Comparison of ENCODE assay signal across 16 mouse cellular contexts in the genomic region with DNA sequence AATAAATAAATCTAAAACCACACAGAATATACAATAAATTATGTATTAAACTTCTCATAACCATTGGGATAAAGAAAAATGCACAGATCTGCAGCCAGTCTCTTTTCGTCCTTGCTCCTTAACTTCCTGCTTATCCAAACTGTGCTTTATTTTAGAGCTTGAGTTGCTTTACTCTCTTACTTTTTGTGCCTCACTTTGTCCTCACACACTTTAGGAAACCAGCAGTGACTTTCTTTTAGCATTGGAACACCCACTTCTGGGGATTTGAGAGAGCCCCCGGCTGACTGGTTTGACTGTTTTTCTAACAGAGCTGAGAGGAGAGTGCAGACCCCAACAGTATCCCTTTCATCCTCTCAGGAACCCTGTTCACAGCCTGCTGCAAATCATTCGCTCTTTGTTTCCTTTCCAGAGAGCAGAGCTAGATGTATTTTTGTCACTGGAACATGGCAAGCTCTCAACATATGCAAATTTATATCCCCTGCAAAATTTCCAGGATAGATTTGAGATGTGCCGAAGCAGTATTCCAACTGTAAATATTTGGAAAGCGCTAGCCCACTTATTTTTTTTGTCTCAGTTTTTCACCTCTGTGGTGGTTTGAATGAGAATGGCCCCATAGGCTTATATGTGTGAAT.
"Had no signal": no experiment of that assay in that cellular context is flagged by ENCODE, and none has a peak within 500 bp of the region (broad histone marks: within the 10 kb centered on the region; RNA-seq: fewer than 3 reads in every experiment).

No protein-coding gene starts in this region.

- H3K36me3 ChIP-seq: midbrain, embryonic 10.5 days; neural tube, embryonic 13.5 days; neural tube, embryonic 15.5 days had no signal

- H3K4me2 ChIP-seq: lung, embryonic 14.5 days; neural tube, embryonic 13.5 days; neural tube, embryonic 15.5 days had no signal

- H3K4me3 ChIP-seq: midbrain, embryonic 10.5 days; myocyte; neural tube, embryonic 13.5 days; neural tube, embryonic 15.5 days had no signal

- H3K9ac ChIP-seq: lung, embryonic 14.5 days; neural tube, embryonic 13.5 days; neural tube, embryonic 15.5 days had no signal

- H3K4me1 ChIP-seq: midbrain, embryonic 10.5 days; neural tube, embryonic 13.5 days; neural tube, embryonic 15.5 days had no signal

- DNase-seq: lung, adult 18-20 months; lung, embryonic 14.5 days; lung, postnatal 10 days; lung, postnatal 4 days; midbrain, embryonic 14.5 days; retina, postnatal 1 day; right cerebral cortex, postnatal 14 days; spleen, adult 18-20 months; thymus, adult 2 months; thymus, postnatal 25 days; thymus, postnatal 4 days had no signal

- H3K27me3 ChIP-seq: neural tube, embryonic 13.5 days; neural tube, embryonic 15.5 days had no signal

- ATAC-seq: midbrain, embryonic 16.5 days had no signal

- H3K9me3 ChIP-seq: midbrain, embryonic 10.5 days; neural tube, embryonic 13.5 days; neural tube, embryonic 15.5 days had no signal

- H3K27ac ChIP-seq: midbrain, embryonic 10.5 days; neural tube, embryonic 13.5 days; neural tube, embryonic 15.5 days had no signal
